ENCODE assay signal across 10 mouse cellular contexts in genomic region chrX:164440140-164440539, GRCm38 (mm10). TPM values are rescaled to one million over a fixed set of nuclear protein-coding genes. Genes with fewer than 3 reads are reported as not detected.
A peak's percentile ranks its signal among the peaks of the same experiment; 100 is the strongest.
DNase-seq lines count a peak whose midpoint lies in the region; ATAC-seq and TF ChIP-seq lines count a peak whose summit lies in the region.
"Had no signal": no experiment of that assay in that cellular context is flagged by ENCODE, and none has a peak within 500 bp of the region (broad histone marks: within the 10 kb centered on the region; RNA-seq: fewer than 3 reads in every experiment).

No protein-coding gene starts in this region.

- H3K4me2 ChIP-seq in embryonic facial prominence, embryonic 14.5 days (ENCODE audit: low read depth, low read length), result no peak overlapping the region
- H3K4me2 ChIP-seq in hindbrain, embryonic 13.5 days, result no peak overlapping the region
- H3K4me2 ChIP-seq: forebrain, embryonic 15.5 days had no signal

- H3K4me3 ChIP-seq in embryonic facial prominence, embryonic 14.5 days (ENCODE audit: low read depth, low read length), result no peak overlapping the region
- H3K4me3 ChIP-seq in embryonic facial prominence, embryonic 10.5 days, result no peak overlapping the region
- H3K4me3 ChIP-seq in kidney, adult 2 months (ENCODE audit: insufficient read depth, low read depth, low read length), result no peak overlapping the region
- H3K4me3 ChIP-seq in hindbrain, embryonic 13.5 days, result no peak overlapping the region
- H3K4me3 ChIP-seq: forebrain, embryonic 15.5 days had no signal

- H3K9ac ChIP-seq in embryonic facial prominence, embryonic 14.5 days (ENCODE audit: low read depth, low read length), result no peak overlapping the region
- no peak overlapping the region for H3K9ac ChIP-seq in hindbrain, embryonic 13.5 days
- H3K9ac ChIP-seq: forebrain, embryonic 15.5 days had no signal

- no peaks in the 10 kb centered on the region for H3K9me3 ChIP-seq in embryonic facial prominence, embryonic 14.5 days (ENCODE audit: control insufficient read depth, low read length)
- H3K9me3 ChIP-seq in embryonic facial prominence, embryonic 10.5 days, result no peaks in the 10 kb centered on the region
- H3K9me3 ChIP-seq in hindbrain, embryonic 13.5 days, result no peaks in the 10 kb centered on the region
- H3K9me3 ChIP-seq: forebrain, embryonic 15.5 days had no signal

- H3K36me3 ChIP-seq in embryonic facial prominence, embryonic 14.5 days (ENCODE audit: control insufficient read depth, insufficient read depth, low read length), result no peaks in the 10 kb centered on the region
- H3K36me3 ChIP-seq in embryonic facial prominence, embryonic 10.5 days (replicated peaks), result no peaks in the 10 kb centered on the region
- no peaks in the 10 kb centered on the region for H3K36me3 ChIP-seq in kidney, adult 2 months (ENCODE audit: control insufficient read depth, insufficient read depth, low read length)
- no peaks in the 10 kb centered on the region for H3K36me3 ChIP-seq in hindbrain, embryonic 13.5 days
- H3K36me3 ChIP-seq: forebrain, embryonic 15.5 days had no signal

- ATAC-seq in embryonic facial prominence, embryonic 14.5 days (ENCODE audit: low read depth), result no peak
- ATAC-seq in hindbrain, embryonic 13.5 days (ENCODE audit: low FRiP score), result no peak
- ATAC-seq: forebrain, embryonic 15.5 days; hindbrain, embryonic 16.5 days had no signal

- WGBS in embryonic facial prominence, embryonic 14.5 days, result 57% methylated on average over 2 of the region's 2 CpGs
- 89% methylated on average over 2 of the region's 2 CpGs for WGBS in embryonic facial prominence, embryonic 10.5 days
- WGBS in kidney, adult 2 months, result 7% methylated on average over 2 of the region's 2 CpGs
- 74% methylated on average over 2 of the region's 2 CpGs for WGBS in hindbrain, embryonic 13.5 days

- no peaks in the 10 kb centered on the region for H3K4me1 ChIP-seq in embryonic facial prominence, embryonic 14.5 days (ENCODE audit: control insufficient read depth, insufficient read depth, low read length)
- H3K4me1 ChIP-seq in embryonic facial prominence, embryonic 10.5 days, result no peaks in the 10 kb centered on the region
- peaks cover 5% of the 10 kb centered on the region for H3K4me1 ChIP-seq in kidney, adult 2 months (ENCODE audit: control insufficient read depth, insufficient read depth, low read length)
- H3K4me1 ChIP-seq in hindbrain, embryonic 13.5 days (replicated peaks), result no peaks in the 10 kb centered on the region
- H3K4me1 ChIP-seq: forebrain, embryonic 15.5 days had no signal

- no peak for TF ChIP-seq CTCF in kidney, adult 2 months (conservative IDR thresholded peaks at IDR 0.05; ENCODE audit: insufficient read depth, insufficient read length, low read depth, low read length)

- no peak overlapping the region for H3K27ac ChIP-seq in embryonic facial prominence, embryonic 14.5 days (replicated peaks; ENCODE audit: low read depth, low read length)
- no peak overlapping the region for H3K27ac ChIP-seq in embryonic facial prominence, embryonic 10.5 days (replicated peaks)
- peak overlapping the region; percentile 98 for H3K27ac ChIP-seq in kidney, adult 2 months (ENCODE audit: insufficient read depth, low read depth, low read length)
- H3K27ac ChIP-seq in hindbrain, embryonic 13.5 days, result no peak overlapping the region
- H3K27ac ChIP-seq: forebrain, embryonic 15.5 days had no signal

- peak; percentile 48 for DNase-seq in embryonic facial prominence, embryonic 14.5 days (ENCODE audit: low spot score)
- no peak for DNase-seq in embryonic facial prominence, embryonic 10.5 days (ENCODE audit: low spot score)
- peak; percentile 35 for DNase-seq in gastrocnemius, postnatal 25 days
- peak; percentile 94 for DNase-seq in kidney, adult 2 months
- DNase-seq in lung, postnatal 14 days, result peak; percentile 70
- no peak for DNase-seq in right cerebral cortex, adult 18-20 months
- no peak for DNase-seq in frontal cortex, adult 2 months (ENCODE audit: extremely low spot score in 1 of 2, low spot score in 1 of 2)

- H3K27me3 ChIP-seq in embryonic facial prominence, embryonic 14.5 days (replicated peaks; ENCODE audit: control insufficient read depth, insufficient read depth, low read length), result peaks cover 11% of the 10 kb centered on the region; the same call in 1 of the 2 replicates
- H3K27me3 ChIP-seq in embryonic facial prominence, embryonic 10.5 days (replicated peaks; ENCODE audit: low read depth, poor library complexity, severe bottlenecking), result peaks cover 61% of the 10 kb centered on the region
- no peaks in the 10 kb centered on the region for H3K27me3 ChIP-seq in kidney, adult 2 months (replicated peaks; ENCODE audit: control insufficient read depth, insufficient read depth, low read length)
- H3K27me3 ChIP-seq in hindbrain, embryonic 13.5 days, result peaks cover 4% of the 10 kb centered on the region; the same call in 1 of the 2 replicates
- H3K27me3 ChIP-seq: forebrain, embryonic 15.5 days had no signal

- TF ChIP-seq POLR2A in kidney, adult 2 months (IDR thresholded peaks at IDR 0.05; ENCODE audit: low read depth, low read length), result no peak

RNA-seq across cellular contexts. Expression of gene Asb11, which starts 3.3 kb away (rescaled TPM):
- polyA plus RNA-seq in embryonic facial prominence, embryonic 14.5 days (2014; fragmentation: Nextera tagmentation; extraction: Ambion mirVana), result 0.14 and 0.51 TPM in 2 replicates
- not detected in 2 replicates for polyA plus RNA-seq in embryonic facial prominence, embryonic 10.5 days (2016; fragmentation: Nextera tagmentation; extraction: Ambion mirVana)
- 10 to 100 TPM; 67.0 to 99.2 TPM for total RNA-seq in gastrocnemius, postnatal 25 days (2021)
- 0.87 and 1.9 TPM in 2 replicates for polyA plus RNA-seq in kidney, adult 2 months (2012; rRNA removed)
- polyA plus RNA-seq in hindbrain, embryonic 13.5 days (2015; fragmentation: Nextera tagmentation; extraction: Ambion mirVana), result not detected in 2 replicates
- polyA plus RNA-seq in frontal cortex, adult 2 months (2012; rRNA removed), result 5.0 and 5.6 TPM in 2 replicates
- polyA plus RNA-seq: hindbrain, embryonic 16.5 days had no signal

RNA-seq across cellular contexts. Expression of gene Piga, which starts 20.6 kb away (rescaled TPM):
- polyA plus RNA-seq in embryonic facial prominence, embryonic 14.5 days (2014; fragmentation: Nextera tagmentation; extraction: Ambion mirVana), result 10.0 and 11.8 TPM in 2 replicates
- polyA plus RNA-seq in embryonic facial prominence, embryonic 10.5 days (2016; fragmentation: Nextera tagmentation; extraction: Ambion mirVana), result 20.0 and 22.4 TPM in 2 replicates
- 1 to 10 TPM; 2.5 to 2.8 TPM for total RNA-seq in gastrocnemius, postnatal 25 days (2021)
- polyA plus RNA-seq in kidney, adult 2 months (2012; rRNA removed), result 3.2 and 3.8 TPM in 2 replicates
- polyA plus RNA-seq in hindbrain, embryonic 13.5 days (2015; fragmentation: Nextera tagmentation; extraction: Ambion mirVana), result 5.7 and 6.4 TPM in 2 replicates
- 5.0 and 5.7 TPM in 2 replicates for polyA plus RNA-seq in frontal cortex, adult 2 months (2012; rRNA removed)

Comparison
In these comparisons a context has a peak if more than half of its experiments do, and no peak if none do; other contexts are left out.
1. DNase-seq: peak in embryonic facial prominence, embryonic 14.5 days (single experiment), gastrocnemius, postnatal 25 days (single experiment), kidney, adult 2 months (single experiment) and lung, postnatal 14 days (single experiment); none in embryonic facial prominence, embryonic 10.5 days (single experiment), right cerebral cortex, adult 18-20 months (single experiment) and frontal cortex, adult 2 months (0 of 2).